Mouse (Mus musculus): ENCODE results near the gene RPS10-NUDT3.

GRCm38 (mm10) chr17:27658767-27659166 lies 23.7 kb upstream of the RPS10-NUDT3 start:
- TF ChIP-seq POLR2A (IDR thresholded peaks at IDR 0.05; ENCODE audit: borderline replicate concordance, extremely low read depth, insufficient read depth, insufficient read length, poor library complexity, severe bottlenecking) (no peak), CTCF (IDR thresholded peaks at IDR 0.05; ENCODE audit: borderline replicate concordance, extremely low read depth, insufficient read depth, insufficient read length) (no peak)
